Mouse (Mus musculus) lung, postnatal 0 days (tissue): ENCODE measurements around the gene Smarca5. TPM values are rescaled to one million over a fixed set of nuclear protein-coding genes. Genes with fewer than 3 reads are reported as not detected.
A peak's percentile ranks its signal among the peaks of the same experiment; 100 is the strongest.

Source experiments
- ATAC-seq: fragments of 200-750 bp; cut with Nextera tagmentation; 2 replicates; pipeline ENCODE4 v1.8.0; 2017; ENCODE audit warnings: moderate library complexity
- DNase-seq: peaks from one replicate; pipeline ENCODE4 v3.0.0-alpha.2; 2016; ENCODE audit warnings: low spot score
- H3K27ac ChIP-seq: fragments of 300-500 bp; sonication (generic); 2 replicates; pipeline ENCODE4 v1.5.1; 2014; ENCODE audit warnings: antibody characterized with exemption, mild to moderate bottlenecking, low read length, mixed read lengths
- H3K27me3 ChIP-seq: fragments of 300-500 bp; sonication (generic); replicated peaks from 2 replicates; pipeline ENCODE4 v1.6.1; 2014; ENCODE audit warnings: low read length, mixed read lengths; ENCODE audit not compliant: insufficient read depth
- H3K36me3 ChIP-seq: fragments of 300-500 bp; sonication (generic); 2 replicates; pipeline ENCODE4 v1.6.1; 2014; ENCODE audit warnings: low read length, mixed read lengths; ENCODE audit not compliant: insufficient read depth
- H3K4me1 ChIP-seq: fragments of 300-500 bp; sonication (generic); 2 replicates; pipeline ENCODE4 v1.6.1; 2014; ENCODE audit warnings: antibody characterized with exemption, low read depth, low read length, mixed read lengths; ENCODE audit not compliant: insufficient read depth
- H3K4me2 ChIP-seq: fragments of 300-500 bp; sonication (generic); replicated peaks from 2 replicates; pipeline ENCODE4 v1.6.1; 2014; ENCODE audit warnings: low read depth, mild to moderate bottlenecking, low read length, moderate library complexity, mixed read lengths
- H3K4me3 ChIP-seq: fragments of 300-500 bp; sonication (generic); 2 replicates; pipeline ENCODE4 v1.5.1; 2014; ENCODE audit warnings: low read depth, low read length
- H3K9ac ChIP-seq: fragments of 300-500 bp; sonication (generic); replicated peaks from 2 replicates; pipeline ENCODE4 v1.6.1; 2014; ENCODE audit warnings: low read depth, mild to moderate bottlenecking
- H3K9me3 ChIP-seq: fragments of 300-500 bp; sonication (generic); 2 replicates; pipeline ENCODE4 v1.6.1; 2016; ENCODE audit warnings: low read length, mixed read lengths
- CTCF ChIP-seq: IDR thresholded peaks from 2 replicates; pipeline ENCODE4 v1.5.1; 2016; ENCODE audit warnings: antibody characterized with exemption, mild to moderate bottlenecking
- EP300 ChIP-seq: IDR thresholded peaks from 2 replicates; pipeline ENCODE4 v1.6.1; 2016; ENCODE audit warnings: antibody characterized with exemption, mild to moderate bottlenecking, control low read depth
- WGBS: fragments of 180-500 bp; shearing (Covaris S2); extraction: QIAGEN DNeasy Blood & Tissue Kit; methylation state at CpG from one replicate; pipeline ENCODE4 v1.1.7; 2014; 5-methylcytosine and 5-hydroxymethylcytosine counted together
- polyA plus RNA-seq: library from polyadenylated mRNA; unstranded; fragments of >200 nt; fragmentation: Nextera tagmentation; extraction: Ambion mirVana; gene quantifications from 2 replicates; pipeline ENCODE4 v1.2.1, GENCODE M21; 2015

Smarca5 gene
- polyA plus RNA-seq, 1 experiment from 2014 or later, result 28.7 TPM

GRCm38 (mm10) chr8:80738388-80739154, 726 bp downstream of the Smarca5 start:
- under 1% methylated on average over 59 of the region's 84 CpGs for WGBS
- peak overlapping the region; percentile 80 for H3K4me2 ChIP-seq
- peak overlapping the region; percentile 93 for H3K27ac ChIP-seq
- H3K27me3 ChIP-seq, result no peaks in the 10 kb centered on the region
- no peaks in the 10 kb centered on the region for H3K4me1 ChIP-seq
- H3K36me3 ChIP-seq, result no peaks in the 10 kb centered on the region
- no peaks in the 10 kb centered on the region for H3K9me3 ChIP-seq
- H3K4me3 ChIP-seq, result peak overlapping the region; percentile 88
- H3K9ac ChIP-seq, result peak overlapping the region; percentile 83
- DNase-seq (peak; percentile 52), ATAC-seq (peak; percentile 41)
- TF ChIP-seq EP300 (no peak), CTCF (no peak; the same call in 1 of the 2 replicates)

- Histone ChIP-seq H3K27me3 (no peaks in the 10 kb centered on the region), H3K4me2 (peak overlapping the region; percentile 80), H3K9ac (peak overlapping the region; percentile 83), H3K36me3 (peaks cover 2% of the 10 kb centered on the region; the same call in 1 of the 2 replicates), H3K4me1 (no peaks in the 10 kb centered on the region), H3K9me3 (no peaks in the 10 kb centered on the region), H3K27ac (peak overlapping the region; percentile 93), H3K4me3 (peak overlapping the region; percentile 88)
- no peak for DNase-seq
- TF ChIP-seq CTCF, result no peak
- TF ChIP-seq EP300, result no peak
- no peak for ATAC-seq
- WGBS, result 1% methylated on average over 5 of the region's 5 CpGs
Measured at GRCm38 (mm10) chr8:80738046-80738387, 1.3 kb downstream of the Smarca5 start.

- ATAC-seq, result no peak
Measured at GRCm38 (mm10) chr8:80732326-80732725, 7.0 kb downstream of the Smarca5 start.

DNA sequence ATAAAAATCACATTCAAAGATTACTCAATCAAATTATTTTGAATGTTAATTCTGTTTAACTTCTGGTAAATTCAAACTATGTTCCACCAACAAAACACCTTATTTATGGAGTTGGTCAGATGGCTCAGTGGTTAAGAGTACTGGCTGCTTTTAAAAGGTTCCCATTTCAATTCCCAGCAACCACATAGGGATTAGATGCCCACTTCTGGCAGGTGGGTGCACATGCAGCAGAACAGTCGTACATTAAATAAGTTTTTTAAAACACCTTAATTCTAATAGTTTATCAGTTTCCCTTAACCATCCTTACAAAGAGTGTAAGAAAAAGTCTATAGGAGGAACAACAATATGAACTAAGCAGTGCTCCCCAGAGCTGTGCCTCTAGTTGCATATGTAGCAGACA, 24.8 kb downstream of the Smarca5 start:
- no peak overlapping the region for H3K9ac ChIP-seq
- no peak for DNase-seq
- no peak for ATAC-seq
- no peak overlapping the region for H3K27ac ChIP-seq
- no peak overlapping the region for H3K4me2 ChIP-seq
- H3K4me3 ChIP-seq, result no peak overlapping the region
- no peaks in the 10 kb centered on the region for H3K27me3 ChIP-seq
- TF ChIP-seq CTCF (no peak), EP300 (no peak)
- 85% methylated on average over 1 of the region's 1 CpGs for WGBS
- peaks cover 16% of the 10 kb centered on the region for H3K36me3 ChIP-seq
- no peaks in the 10 kb centered on the region for H3K9me3 ChIP-seq
- H3K4me1 ChIP-seq, result no peaks in the 10 kb centered on the region

More at GRCm38 (mm10) chr8:80732326-80732725, 7.0 kb downstream of the Smarca5 start:
- Histone ChIP-seq H3K4me3 (no peak overlapping the region), H3K27ac (no peak overlapping the region), H3K4me1 (no peaks in the 10 kb centered on the region), H3K4me2 (no peak overlapping the region), H3K27me3 (no peaks in the 10 kb centered on the region), H3K9me3 (no peaks in the 10 kb centered on the region), H3K9ac (no peak overlapping the region), H3K36me3 (peaks cover 14% of the 10 kb centered on the region)
- DNase-seq, result no peak
- TF ChIP-seq EP300, result no peak
- no peak for TF ChIP-seq CTCF

GRCm38 (mm10) chr8:80710670-80711400, 28.5 kb downstream of the Smarca5 start:
- ATAC-seq, result no peak

DNA sequence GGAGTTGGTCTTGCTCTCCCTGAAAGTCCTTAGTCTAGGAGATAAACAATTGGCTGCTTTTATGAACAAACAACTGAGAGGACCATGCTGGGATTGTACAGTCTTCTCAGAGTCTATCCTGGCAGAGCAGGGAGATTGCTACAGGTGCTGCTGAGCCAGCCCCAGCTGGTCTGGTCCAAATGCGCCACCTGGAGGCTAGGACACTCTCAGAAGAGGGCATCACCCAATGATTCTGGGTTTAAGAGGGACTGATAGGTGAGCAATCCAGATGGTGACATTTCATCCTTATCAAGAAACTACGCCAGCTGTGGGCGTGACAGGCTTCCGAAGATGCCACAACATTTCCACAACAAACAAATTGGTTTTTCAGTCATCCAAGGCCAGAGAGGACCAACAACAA, 51.2 kb downstream of the Smarca5 start:
- no peaks in the 10 kb centered on the region for H3K36me3 ChIP-seq
- TF ChIP-seq EP300 (no peak), CTCF (peak; percentile 76)
- H3K27me3 ChIP-seq, result no peaks in the 10 kb centered on the region
- peak; percentile 65 for DNase-seq
- 0 out of 2 replicates have a peak, but pooled peaks have one; percentile 33 for ATAC-seq
- H3K27ac ChIP-seq, result no peak overlapping the region
- no peaks in the 10 kb centered on the region for H3K4me1 ChIP-seq
- H3K4me2 ChIP-seq, result no peak overlapping the region
- 30% methylated on average over 4 of the region's 4 CpGs for WGBS
- no peak overlapping the region for H3K9ac ChIP-seq
- no peaks in the 10 kb centered on the region for H3K9me3 ChIP-seq
- H3K4me3 ChIP-seq, result no peak overlapping the region

More at GRCm38 (mm10) chr8:80710670-80711400, 28.5 kb downstream of the Smarca5 start:
- no peak overlapping the region for H3K27ac ChIP-seq
- H3K27me3 ChIP-seq, result no peaks in the 10 kb centered on the region
- H3K9ac ChIP-seq, result no peak overlapping the region
- no peak overlapping the region for H3K4me2 ChIP-seq
- peak; percentile 22 for DNase-seq
- H3K4me3 ChIP-seq, result no peak overlapping the region
- 69% methylated on average over 4 of the region's 4 CpGs for WGBS
- H3K36me3 ChIP-seq, result peaks cover 21% of the 10 kb centered on the region; the same call in 1 of the 2 replicates
- no peaks in the 10 kb centered on the region for H3K9me3 ChIP-seq
- TF ChIP-seq EP300 (no peak), CTCF (peak; percentile 42)
- no peaks in the 10 kb centered on the region for H3K4me1 ChIP-seq
